Mouse (Mus musculus): ENCODE measurements around the gene Hist3h2a. TPM values are rescaled to one million over a fixed set of nuclear protein-coding genes. Genes with fewer than 3 reads are reported as not detected.
A peak's percentile ranks its signal among the peaks of the same experiment; 100 is the strongest.

Hist3h2a gene
- polyA plus RNA-seq, 1 experiment from 2014 or later, result 14.3 TPM

DNA sequence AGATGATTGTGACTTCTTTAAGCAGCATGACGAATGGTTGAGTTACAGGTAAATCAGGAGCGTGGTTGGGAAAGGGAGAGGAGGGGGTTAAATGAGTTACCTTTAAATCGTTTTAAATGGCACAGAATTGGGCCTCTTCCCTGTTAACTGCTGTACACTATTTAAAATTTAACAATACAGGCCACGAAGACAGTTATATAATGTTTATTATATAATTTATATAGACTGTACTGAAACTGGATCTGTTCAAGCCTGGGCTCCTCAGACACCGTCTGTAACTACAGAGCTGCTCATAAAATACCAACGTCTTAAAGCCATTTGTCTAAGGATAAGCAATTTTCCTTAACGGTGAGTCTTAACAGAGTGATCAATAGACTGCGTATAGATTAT, 1.4 kb downstream of the Hist3h2a start:
- Histone ChIP-seq H3K36me3 (replicated peaks; ENCODE audit: insufficient read depth, low read length) (peaks cover 19% of the 10 kb centered on the region), H3K27ac (ENCODE audit: low read depth) (peak overlapping the region; percentile 99), H3K9ac (replicated peaks) (peak overlapping the region; percentile 99), H3K4me3 (ENCODE audit: low read depth, low read length) (peak overlapping the region; percentile 89), H3K4me2 (ENCODE audit: low read depth, low read length) (peak overlapping the region; percentile 84), H3K4me1 (ENCODE audit: insufficient read depth) (peaks cover 32% of the 10 kb centered on the region), H3K9me3 (ENCODE audit: low read length) (no peaks in the 10 kb centered on the region), H3K27me3 (ENCODE audit: insufficient read depth, low read length) (no peaks in the 10 kb centered on the region; the same call in 1 of the 2 replicates)
- TF ChIP-seq CTCF (IDR thresholded peaks at IDR 0.05; ENCODE audit: low read depth) (no peak), EP300 (IDR thresholded peaks at IDR 0.05; ENCODE audit: low read depth) (no peak)
- WGBS (ENCODE audit: insufficient replicate concordance), result 32% methylated on average over 8 of the region's 8 CpGs
- DNase-seq (no peak), ATAC-seq (no peak)

- H3K9ac ChIP-seq (replicated peaks), result peak overlapping the region; percentile 99
- peaks cover 4% of the 10 kb centered on the region; the same call in 1 of the 2 replicates for H3K27me3 ChIP-seq (ENCODE audit: insufficient read depth, low read length)
- H3K9me3 ChIP-seq (ENCODE audit: low read length), result no peaks in the 10 kb centered on the region
- peaks cover 19% of the 10 kb centered on the region for H3K36me3 ChIP-seq (replicated peaks; ENCODE audit: insufficient read depth, low read length)
- 87% methylated on average over 5 of the region's 5 CpGs for WGBS (ENCODE audit: insufficient replicate concordance)
- peak overlapping the region; percentile 99; the same call in 1 of the 2 replicates for H3K27ac ChIP-seq (ENCODE audit: low read depth)
- H3K4me2 ChIP-seq (ENCODE audit: low read depth, low read length), result peak overlapping the region; percentile 84
- H3K4me1 ChIP-seq (ENCODE audit: insufficient read depth), result peaks cover 32% of the 10 kb centered on the region
- no peak for ATAC-seq
- peak overlapping the region; percentile 89 for H3K4me3 ChIP-seq (ENCODE audit: low read depth, low read length)
- TF ChIP-seq CTCF (IDR thresholded peaks at IDR 0.05; ENCODE audit: low read depth), result no peak
- TF ChIP-seq EP300 (IDR thresholded peaks at IDR 0.05; ENCODE audit: low read depth), result no peak
- DNase-seq, result no peak
Measured at GRCm38 (mm10) chr11:58957226-58957914, 2.9 kb downstream of the Hist3h2a start.

- Histone ChIP-seq H3K9ac (replicated peaks) (peak overlapping the region; percentile 46; the same call in 1 of the 2 replicates), H3K4me2 (ENCODE audit: low read depth, low read length) (peak overlapping the region; percentile 84), H3K4me1 (ENCODE audit: insufficient read depth) (peaks cover 32% of the 10 kb centered on the region), H3K36me3 (replicated peaks; ENCODE audit: insufficient read depth, low read length) (peaks cover 19% of the 10 kb centered on the region), H3K27ac (ENCODE audit: low read depth) (peak overlapping the region; percentile 70), H3K27me3 (ENCODE audit: insufficient read depth, low read length) (peaks cover 4% of the 10 kb centered on the region; the same call in 1 of the 2 replicates), H3K9me3 (ENCODE audit: low read length) (no peaks in the 10 kb centered on the region), H3K4me3 (ENCODE audit: low read depth, low read length) (peak overlapping the region; percentile 89)
- 87% methylated on average over 6 of the region's 6 CpGs for WGBS (ENCODE audit: insufficient replicate concordance)
- no peak for TF ChIP-seq CTCF (IDR thresholded peaks at IDR 0.05; ENCODE audit: low read depth)
- no peak for TF ChIP-seq EP300 (IDR thresholded peaks at IDR 0.05; ENCODE audit: low read depth)
- ATAC-seq (no peak), DNase-seq (no peak)
Measured at GRCm38 (mm10) chr11:58958536-58958935, 4.1 kb downstream of the Hist3h2a start.

GRCm38 (mm10) chr11:58959186-58959825, 4.8 kb downstream of the Hist3h2a start:
- H3K36me3 ChIP-seq (replicated peaks; ENCODE audit: insufficient read depth, low read length), result peaks cover 19% of the 10 kb centered on the region
- peak overlapping the region; percentile 58 for H3K9ac ChIP-seq (replicated peaks)
- peak; percentile 24; the same call in 1 of the 2 replicates for TF ChIP-seq EP300 (IDR thresholded peaks at IDR 0.05; ENCODE audit: low read depth)
- TF ChIP-seq CTCF (IDR thresholded peaks at IDR 0.05; ENCODE audit: low read depth), result no peak
- peak overlapping the region; percentile 89 for H3K4me3 ChIP-seq (ENCODE audit: low read depth, low read length)
- peaks cover 33% of the 10 kb centered on the region for H3K4me1 ChIP-seq (ENCODE audit: insufficient read depth)
- H3K9me3 ChIP-seq (ENCODE audit: low read length), result no peaks in the 10 kb centered on the region
- H3K27me3 ChIP-seq (ENCODE audit: insufficient read depth, low read length), result peaks cover 4% of the 10 kb centered on the region; the same call in 1 of the 2 replicates
- ATAC-seq, result no peak
- DNase-seq, result no peak
- 15% methylated on average over 15 of the region's 15 CpGs for WGBS (ENCODE audit: insufficient replicate concordance)
- peak overlapping the region; percentile 84 for H3K4me2 ChIP-seq (ENCODE audit: low read depth, low read length)
- peak overlapping the region; percentile 70 for H3K27ac ChIP-seq (ENCODE audit: low read depth)

GRCm38 (mm10) chr11:58959921-58960465, 5.5 kb downstream of the Hist3h2a start:
- DNase-seq (peak; percentile 87), ATAC-seq (peak; percentile 88)
- Histone ChIP-seq H3K36me3 (replicated peaks; ENCODE audit: insufficient read depth, low read length) (peaks cover 19% of the 10 kb centered on the region), H3K4me2 (ENCODE audit: low read depth, low read length) (peak overlapping the region; percentile 84), H3K4me3 (ENCODE audit: low read depth, low read length) (peak overlapping the region; percentile 89), H3K27ac (ENCODE audit: low read depth) (peak overlapping the region; percentile 70), H3K27me3 (ENCODE audit: insufficient read depth, low read length) (peaks cover 4% of the 10 kb centered on the region; the same call in 1 of the 2 replicates), H3K9ac (replicated peaks) (peak overlapping the region; percentile 58), H3K4me1 (ENCODE audit: insufficient read depth) (peaks cover 35% of the 10 kb centered on the region), H3K9me3 (ENCODE audit: low read length) (no peaks in the 10 kb centered on the region)
- 6% methylated on average over 40 of the region's 40 CpGs for WGBS (ENCODE audit: insufficient replicate concordance)
- TF ChIP-seq CTCF (IDR thresholded peaks at IDR 0.05; ENCODE audit: low read depth), result peak; percentile 54
- TF ChIP-seq EP300 (IDR thresholded peaks at IDR 0.05; ENCODE audit: low read depth), result no peak

Data from liver, postnatal 0 days (tissue).